Mouse (Mus musculus): ENCODE results near the gene Sufu.

Gene Sufu

GRCm38 (mm10) chr19:46497230-46497629 is 100.5 kb downstream of the Sufu start:
- no peak for DNase-seq (ENCODE audit: low spot score in 2 of 2)

GRCm38 (mm10) chr19:46499539-46499835 is 102.8 kb downstream of the Sufu start:
- no peak for DNase-seq (ENCODE audit: low spot score in 2 of 2)

- DNase-seq (ENCODE audit: low spot score in 2 of 2): peak; percentile 91 to 97
Measured at GRCm38 (mm10) chr19:46499836-46500580, 103.3 kb downstream of the Sufu start.

- DNase-seq (ENCODE audit: low spot score in 2 of 2): no peak
Measured at GRCm38 (mm10) chr19:46500581-46501341, 104.1 kb downstream of the Sufu start.

- DNase-seq (ENCODE audit: low spot score in 2 of 2): peak; percentile 78
Measured at GRCm38 (mm10) chr19:46501401-46502068, 104.8 kb downstream of the Sufu start, which contains the start of gene Trim8. Trim8 (plus strand) TSS chr19:46501702.

GRCm38 (mm10) chr19:46502069-46502455 is 105.4 kb downstream of the Sufu start:
- peak; percentile 74 to 82 for DNase-seq (ENCODE audit: low spot score in 2 of 2)

GRCm38 (mm10) chr19:46502471-46503166 is 105.9 kb downstream of the Sufu start:
- DNase-seq (ENCODE audit: low spot score in 2 of 2): peak; percentile 73 to 76

GRCm38 (mm10) chr19:46503351-46504084 is 106.8 kb downstream of the Sufu start:
- DNase-seq (ENCODE audit: low spot score in 2 of 2): peak; percentile 51 to 60

- DNase-seq (ENCODE audit: low spot score in 2 of 2): peak in 1 of 2 experiments; percentile 50
Measured at GRCm38 (mm10) chr19:46504085-46504552, 107.4 kb downstream of the Sufu start.

- no peak for DNase-seq (ENCODE audit: low spot score in 2 of 2)
Measured at GRCm38 (mm10) chr19:46504822-46505417, 108.2 kb downstream of the Sufu start.

- DNase-seq (ENCODE audit: low spot score in 2 of 2): no peak
Measured at GRCm38 (mm10) chr19:46505646-46506371, 109.1 kb downstream of the Sufu start.

GRCm38 (mm10) chr19:46506372-46506717 is 109.6 kb downstream of the Sufu start:
- no peak for DNase-seq (ENCODE audit: low spot score in 2 of 2)

- DNase-seq (ENCODE audit: low spot score in 2 of 2): no peak
Measured at GRCm38 (mm10) chr19:46507181-46507581, 110.5 kb downstream of the Sufu start.

- DNase-seq (ENCODE audit: low spot score in 2 of 2): no peak
Measured at GRCm38 (mm10) chr19:46507806-46508205, 111.1 kb downstream of the Sufu start.

- no peak for DNase-seq (ENCODE audit: low spot score in 2 of 2)
Measured at GRCm38 (mm10) chr19:46508738-46509137, 112.0 kb downstream of the Sufu start.

- DNase-seq (ENCODE audit: low spot score in 2 of 2): no peak
Measured at GRCm38 (mm10) chr19:46509202-46509601, 112.5 kb downstream of the Sufu start.

- no peak for DNase-seq (ENCODE audit: low spot score in 2 of 2)
Measured at GRCm38 (mm10) chr19:46509736-46510135, 113.0 kb downstream of the Sufu start.

- no peak for DNase-seq (ENCODE audit: low spot score in 2 of 2)
Measured at GRCm38 (mm10) chr19:46510401-46510800, 113.7 kb downstream of the Sufu start.

- no peak for DNase-seq (ENCODE audit: low spot score in 2 of 2)
Measured at GRCm38 (mm10) chr19:46510824-46511223, 114.1 kb downstream of the Sufu start.

- DNase-seq (ENCODE audit: low spot score in 2 of 2): no peak
Measured at GRCm38 (mm10) chr19:46511263-46511662, 114.6 kb downstream of the Sufu start.

Measured in frontal cortex, postnatal 36 days (tissue).